Mouse (Mus musculus) heart, embryonic 12.5 days (tissue): ENCODE results near the gene Cfap20. TPM values are rescaled to one million over a fixed set of nuclear protein-coding genes. Genes with fewer than 3 reads are reported as not detected.

Experiments used
- ATAC-seq: fragments of 200-750 bp; cut with Nextera tagmentation; 2 replicates; pipeline ENCODE4 v1.8.0; 2017; ENCODE audit warnings: moderate TSS enrichment, moderate library complexity; ENCODE audit not compliant: insufficient number of reproducible peaks, low FRiP score
- H3K27ac ChIP-seq: fragments of 300-500 bp; sonication (generic); 2 replicates; pipeline ENCODE4 v1.5.1; 2016; ENCODE audit warnings: mild to moderate bottlenecking, moderate library complexity; ENCODE audit not compliant: poor library complexity, severe bottlenecking
- H3K27me3 ChIP-seq: fragments of 300-500 bp; sonication (generic); replicated peaks from 2 replicates; pipeline ENCODE4 v1.6.1; 2016; ENCODE audit warnings: mild to moderate bottlenecking, moderate library complexity
- H3K36me3 ChIP-seq: fragments of 300-500 bp; sonication (generic); 2 replicates; pipeline ENCODE4 v1.6.1; 2016; ENCODE audit warnings: mild to moderate bottlenecking, moderate library complexity
- H3K4me1 ChIP-seq: fragments of 300-500 bp; sonication (generic); replicated peaks from 2 replicates; pipeline ENCODE4 v1.6.1; 2016; ENCODE audit warnings: mild to moderate bottlenecking
- H3K4me2 ChIP-seq: fragments of 300-500 bp; sonication (generic); 2 replicates; pipeline ENCODE4 v1.6.1; 2016; ENCODE audit warnings: mild to moderate bottlenecking, moderate library complexity
- H3K4me3 ChIP-seq: fragments of 300-500 bp; sonication (generic); 2 replicates; pipeline ENCODE4 v1.5.1; 2016; ENCODE audit warnings: mild to moderate bottlenecking
- H3K9ac ChIP-seq: fragments of 300-500 bp; sonication (generic); 2 replicates; pipeline ENCODE4 v1.6.1; 2016; ENCODE audit warnings: mild to moderate bottlenecking, moderate library complexity
- H3K9me3 ChIP-seq: fragments of 300-500 bp; sonication (generic); replicated peaks from 2 replicates; pipeline ENCODE4 v1.6.1; 2016; ENCODE audit warnings: mild to moderate bottlenecking, moderate library complexity
- WGBS: fragments of 180-500 bp; shearing (Covaris S2); methylation state at CpG from one replicate; pipeline ENCODE4 v1.1.7; 2016; 5-methylcytosine and 5-hydroxymethylcytosine counted together
- polyA plus RNA-seq: library from polyadenylated mRNA; unstranded; fragments of >200 nt; fragmentation: Nextera tagmentation; extraction: Ambion mirVana; gene quantifications from 2 replicates; pipeline ENCODE4 v1.2.1, GENCODE M21; 2016

The Cfap20 gene
- polyA plus RNA-seq, 1 experiment from 2014 or later: 153 TPM

GRCm38 (mm10) chr8:95437341-95437992 lies 2.8 kb upstream of the Cfap20 start:
- no peak for ATAC-seq
- Histone ChIP-seq H3K4me2 (no peak overlapping the region), H3K36me3 (no peaks in the 10 kb centered on the region), H3K4me1 (peaks cover 16% of the 10 kb centered on the region), H3K27me3 (no peaks in the 10 kb centered on the region), H3K4me3 (no peak overlapping the region), H3K27ac (no peak overlapping the region), H3K9me3 (no peaks in the 10 kb centered on the region), H3K9ac (no peak overlapping the region)
- 39% methylated on average over 5 of the region's 5 CpGs for WGBS

- no peak for ATAC-seq
- 84% methylated on average over 3 of the region's 3 CpGs for WGBS
These were observed 1.3 kb upstream of the Cfap20 start for GRCm38 (mm10) chr8:95435930-95436329.

GRCm38 (mm10) chr8:95435471-95435870 lies 802 bp upstream of the Cfap20 start:
- H3K27me3 ChIP-seq: no peaks in the 10 kb centered on the region
- H3K4me1 ChIP-seq: peaks cover 35% of the 10 kb centered on the region
- H3K36me3 ChIP-seq: no peaks in the 10 kb centered on the region
- H3K27ac ChIP-seq: no peak overlapping the region
- no peak overlapping the region for H3K4me2 ChIP-seq
- WGBS: 93% methylated on average over 9 of the region's 9 CpGs
- no peak for ATAC-seq
- H3K4me3 ChIP-seq: no peak overlapping the region
- H3K9ac ChIP-seq: no peak overlapping the region
- H3K9me3 ChIP-seq: no peaks in the 10 kb centered on the region

More at GRCm38 (mm10) chr8:95435930-95436329, 1.3 kb upstream of the Cfap20 start:
- Histone ChIP-seq H3K27me3 (no peaks in the 10 kb centered on the region), H3K9me3 (no peaks in the 10 kb centered on the region), H3K27ac (no peak overlapping the region), H3K9ac (no peak overlapping the region), H3K36me3 (no peaks in the 10 kb centered on the region), H3K4me2 (no peak overlapping the region), H3K4me3 (no peak overlapping the region), H3K4me1 (peaks cover 30% of the 10 kb centered on the region)

GRCm38 (mm10) chr8:95434233-95434632 lies 436 bp downstream of the Cfap20 start:
- H3K9me3 ChIP-seq: no peaks in the 10 kb centered on the region
- no peaks in the 10 kb centered on the region for H3K27me3 ChIP-seq
- H3K27ac ChIP-seq: peak overlapping the region; percentile 88
- peak; percentile 52 for ATAC-seq
- no peaks in the 10 kb centered on the region for H3K36me3 ChIP-seq
- H3K4me1 ChIP-seq: peaks cover 46% of the 10 kb centered on the region
- peak overlapping the region; percentile 89 for H3K9ac ChIP-seq
- 0% methylated on average over 25 of the region's 25 CpGs for WGBS
- H3K4me2 ChIP-seq: peak overlapping the region; percentile 89
- peak overlapping the region; percentile 85 for H3K4me3 ChIP-seq

GRCm38 (mm10) chr8:95433124-95433523 lies 1.5 kb downstream of the Cfap20 start:
- WGBS: 61% methylated on average over 4 of the region's 4 CpGs

GRCm38 (mm10) chr8:95432471-95432870 lies 2.2 kb downstream of the Cfap20 start:
- H3K9me3 ChIP-seq: no peaks in the 10 kb centered on the region
- H3K4me2 ChIP-seq: peak overlapping the region; percentile 89
- peak overlapping the region; percentile 89 for H3K9ac ChIP-seq
- no peaks in the 10 kb centered on the region for H3K27me3 ChIP-seq
- ATAC-seq: no peak
- 62% methylated on average over 3 of the region's 3 CpGs for WGBS
- no peaks in the 10 kb centered on the region for H3K36me3 ChIP-seq
- H3K27ac ChIP-seq: peak overlapping the region; percentile 44; the same call in 1 of the 2 replicates
- peak overlapping the region; percentile 85 for H3K4me3 ChIP-seq
- H3K4me1 ChIP-seq: peaks cover 64% of the 10 kb centered on the region

More at GRCm38 (mm10) chr8:95433124-95433523, 1.5 kb downstream of the Cfap20 start:
- ATAC-seq: no peak
- Histone ChIP-seq H3K9ac (peak overlapping the region; percentile 89), H3K4me2 (peak overlapping the region; percentile 89), H3K4me1 (peaks cover 57% of the 10 kb centered on the region), H3K27me3 (no peaks in the 10 kb centered on the region), H3K4me3 (peak overlapping the region; percentile 85), H3K9me3 (no peaks in the 10 kb centered on the region), H3K36me3 (no peaks in the 10 kb centered on the region), H3K27ac (0 out of 2 replicates have a peak overlapping the region, but pooled peaks have one; percentile 88)

- Histone ChIP-seq H3K4me3 (peak overlapping the region; percentile 19; the same call in 1 of the 2 replicates), H3K9me3 (no peaks in the 10 kb centered on the region), H3K36me3 (peaks cover 2% of the 10 kb centered on the region; the same call in 1 of the 2 replicates), H3K9ac (peak overlapping the region; percentile 65; the same call in 1 of the 2 replicates), H3K4me2 (peak overlapping the region; percentile 57), H3K27ac (peak overlapping the region; percentile 99), H3K4me1 (peaks cover 82% of the 10 kb centered on the region), H3K27me3 (no peaks in the 10 kb centered on the region)
- 8% methylated on average over 3 of the region's 3 CpGs for WGBS
- ATAC-seq: peak; percentile 37
These were observed 4.7 kb downstream of the Cfap20 start for GRCm38 (mm10) chr8:95429945-95430344.

GRCm38 (mm10) chr8:95427594-95428535 lies 6.8 kb downstream of the Cfap20 start:
- peak; percentile 48; the same call in 1 of the 2 replicates for ATAC-seq
- peak overlapping the region; percentile 61 for H3K4me2 ChIP-seq
- peak overlapping the region; percentile 53 for H3K9ac ChIP-seq
- H3K9me3 ChIP-seq: no peaks in the 10 kb centered on the region
- peaks cover 79% of the 10 kb centered on the region for H3K4me1 ChIP-seq
- H3K27ac ChIP-seq: peak overlapping the region; percentile 99
- H3K36me3 ChIP-seq: peaks cover 14% of the 10 kb centered on the region
- WGBS: 17% methylated on average over 12 of the region's 12 CpGs
- no peaks in the 10 kb centered on the region for H3K27me3 ChIP-seq
- peak overlapping the region; percentile 10 for H3K4me3 ChIP-seq

GRCm38 (mm10) chr8:95426781-95427281 lies 7.8 kb downstream of the Cfap20 start:
- Histone ChIP-seq H3K36me3 (peaks cover 25% of the 10 kb centered on the region), H3K27ac (peak overlapping the region; percentile 99), H3K4me1 (peaks cover 69% of the 10 kb centered on the region), H3K4me2 (peak overlapping the region; percentile 37), H3K9me3 (no peaks in the 10 kb centered on the region), H3K27me3 (no peaks in the 10 kb centered on the region), H3K4me3 (no peak overlapping the region), H3K9ac (no peak overlapping the region)
- peak; percentile 72 for ATAC-seq
- WGBS: 16% methylated on average over 2 of the region's 2 CpGs

GRCm38 (mm10) chr8:95424682-95425081 lies 10.0 kb downstream of the Cfap20 start:
- Histone ChIP-seq H3K4me3 (no peak overlapping the region), H3K4me1 (peaks cover 49% of the 10 kb centered on the region), H3K27ac (peak overlapping the region; percentile 73; the same call in 1 of the 2 replicates), H3K9ac (no peak overlapping the region), H3K36me3 (peaks cover 45% of the 10 kb centered on the region), H3K4me2 (no peak overlapping the region), H3K27me3 (no peaks in the 10 kb centered on the region), H3K9me3 (no peaks in the 10 kb centered on the region)
- no peak for ATAC-seq
- 81% methylated on average over 7 of the region's 7 CpGs for WGBS
